Mouse (Mus musculus) lung, postnatal 0 days (tissue): ENCODE data around the gene Olfr901.

Source experiments
- CTCF ChIP-seq: IDR thresholded peaks from 2 replicates; pipeline ENCODE4 v1.5.1; 2016; ENCODE audit warnings: antibody characterized with exemption, mild to moderate bottlenecking
- EP300 ChIP-seq: IDR thresholded peaks from 2 replicates; pipeline ENCODE4 v1.6.1; 2016; ENCODE audit warnings: antibody characterized with exemption, mild to moderate bottlenecking, control low read depth

DNA sequence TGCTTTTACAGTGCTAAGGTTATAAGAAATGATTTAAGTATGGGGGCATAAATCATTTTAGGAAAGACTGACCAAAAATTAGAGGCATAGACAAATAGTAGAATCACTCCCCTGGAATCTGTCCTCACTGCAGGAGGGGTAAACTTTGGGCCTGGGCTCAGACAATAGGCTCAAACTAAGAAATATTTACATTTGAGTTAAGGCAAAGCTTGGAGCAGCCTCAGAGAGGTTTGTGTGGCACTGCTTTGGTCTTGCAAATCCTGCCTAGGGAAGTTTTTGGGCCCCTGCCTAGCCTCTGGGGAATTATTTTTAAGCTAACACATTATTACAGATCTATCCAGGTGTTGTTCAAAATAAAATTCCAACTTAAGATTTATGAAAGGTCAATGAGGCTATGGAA lies 5.5 kb upstream of the Olfr901 start:
- TF ChIP-seq CTCF = no peak
- no peak for TF ChIP-seq EP300
